Mouse (Mus musculus) A20 (cell line): ENCODE measurements around the gene Osbpl10.

ENCODE experiments used
- DNase-seq: peaks from one replicate; pipeline ENCODE4 v3.0.0-alpha.2; 2011; ENCODE audit warnings: low read depth, low spot score

The Osbpl10 gene

GRCm38 (mm10) chr9:115215830-115216701 is 237.7 kb downstream of the Osbpl10 start:
- DNase-seq, result no peak

- no peak for DNase-seq
Observed at GRCm38 (mm10) chr9:115217984-115218383, 239.6 kb downstream of the Osbpl10 start.

DNA sequence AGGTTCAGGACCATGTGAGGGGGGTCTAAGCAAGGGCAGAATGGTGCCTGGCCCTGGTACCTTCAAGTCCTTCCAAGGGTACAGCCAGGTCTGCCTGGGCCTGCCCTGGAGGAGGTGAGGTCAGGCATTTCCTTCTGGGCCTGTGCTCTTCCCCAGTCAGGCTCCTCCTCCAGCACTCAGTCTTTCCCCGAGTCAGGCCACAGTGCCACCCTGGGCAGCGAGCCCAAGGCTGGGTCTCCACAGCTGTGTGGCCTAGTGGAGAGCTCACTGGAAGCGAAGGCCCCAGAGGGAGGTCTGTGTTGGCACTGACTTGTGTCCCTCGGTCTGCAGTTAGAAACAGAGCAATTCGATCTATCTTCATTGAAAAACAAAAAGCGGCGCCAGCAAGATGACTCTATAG is 242.1 kb downstream of the Osbpl10 start:
- no peak for DNase-seq

DNA sequence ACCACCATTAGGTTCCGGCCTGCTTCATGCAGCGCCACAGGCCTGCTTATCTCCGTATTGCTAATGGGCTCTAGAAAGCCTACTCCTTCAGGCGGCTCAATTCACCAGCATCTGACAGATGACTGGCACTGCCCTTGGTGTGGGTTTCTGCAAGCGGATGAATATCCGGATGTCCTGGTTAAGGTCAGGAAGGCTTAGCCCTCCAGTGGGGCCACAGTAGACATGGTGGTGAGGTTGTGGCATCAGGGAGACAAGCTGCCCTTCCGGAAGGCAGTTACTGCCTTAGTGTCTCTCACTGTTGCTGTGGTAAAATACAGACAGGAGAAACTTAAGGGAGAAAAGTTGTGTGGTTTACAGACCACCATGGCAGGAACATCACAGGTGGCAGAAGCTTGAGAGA is 242.9 kb downstream of the Osbpl10 start:
- no peak for DNase-seq

DNA sequence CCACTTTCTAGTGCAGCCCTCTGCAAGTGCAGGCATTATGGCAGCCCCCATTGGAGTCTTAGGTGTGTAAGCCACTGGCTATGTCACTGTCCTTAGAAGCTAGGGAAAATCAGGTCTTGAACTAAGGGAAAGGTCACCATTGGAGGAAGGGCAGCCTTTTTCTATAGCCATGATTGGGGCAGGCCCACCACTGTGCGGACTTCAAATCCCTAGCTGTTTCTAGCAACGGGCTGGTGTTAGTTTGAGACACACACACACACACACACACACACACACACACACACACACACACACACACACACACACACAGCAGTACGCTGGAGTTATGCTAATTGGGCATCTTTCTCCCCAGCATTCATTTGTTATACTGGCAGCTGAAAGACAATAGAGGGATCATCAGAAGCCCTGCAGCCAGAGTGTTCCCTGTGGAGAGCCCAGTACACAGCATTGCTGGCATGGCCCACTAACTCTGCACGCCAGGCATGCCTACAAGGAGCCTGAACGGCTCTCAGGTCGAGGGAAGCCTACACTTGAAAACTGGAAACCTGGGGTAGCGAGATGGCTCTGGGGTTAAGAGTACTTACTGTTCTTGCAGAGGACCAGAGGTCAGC is 246.5 kb downstream of the Osbpl10 start:
- DNase-seq, result no peak

DNA sequence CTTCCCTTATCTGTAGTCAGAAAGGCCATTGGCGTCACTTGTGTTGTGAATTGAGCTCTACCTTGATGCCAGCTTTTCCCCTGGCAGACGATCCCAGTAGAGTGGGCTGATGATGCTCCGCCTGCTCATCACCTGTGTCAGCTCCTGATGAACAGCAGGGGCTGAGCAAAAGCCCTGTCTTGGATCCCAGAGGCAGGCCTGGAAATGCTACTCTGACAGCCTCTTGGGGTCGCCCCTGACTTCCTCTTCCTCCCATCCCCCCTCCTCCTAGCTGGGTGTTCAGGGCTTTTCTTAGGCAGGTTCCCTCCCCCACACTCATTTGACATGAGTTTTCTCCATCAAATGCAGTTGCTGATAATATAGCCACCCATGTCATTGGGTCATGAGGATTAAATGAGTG is 250.8 kb downstream of the Osbpl10 start:
- no peak for DNase-seq

DNA sequence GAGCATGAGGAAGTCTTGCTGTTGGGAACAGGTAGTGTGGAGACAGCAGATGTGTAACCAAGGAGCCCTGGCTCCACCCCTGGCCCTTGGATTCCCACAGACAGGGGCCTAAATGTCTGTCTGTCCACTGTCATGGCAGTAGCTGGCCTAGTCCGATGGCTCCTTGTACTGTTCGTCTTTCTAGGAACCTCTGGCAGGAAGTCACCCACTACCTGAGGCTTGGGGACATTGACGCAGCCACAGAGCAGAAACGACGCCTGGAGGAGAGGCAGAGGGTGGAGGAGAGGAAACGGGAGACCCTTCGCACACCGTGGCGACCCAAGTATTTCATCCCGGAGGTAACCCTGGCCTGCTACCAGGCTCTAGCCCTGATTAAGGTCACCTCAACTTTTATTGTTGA is 251.3 kb downstream of the Osbpl10 start:
- no peak for DNase-seq

DNA sequence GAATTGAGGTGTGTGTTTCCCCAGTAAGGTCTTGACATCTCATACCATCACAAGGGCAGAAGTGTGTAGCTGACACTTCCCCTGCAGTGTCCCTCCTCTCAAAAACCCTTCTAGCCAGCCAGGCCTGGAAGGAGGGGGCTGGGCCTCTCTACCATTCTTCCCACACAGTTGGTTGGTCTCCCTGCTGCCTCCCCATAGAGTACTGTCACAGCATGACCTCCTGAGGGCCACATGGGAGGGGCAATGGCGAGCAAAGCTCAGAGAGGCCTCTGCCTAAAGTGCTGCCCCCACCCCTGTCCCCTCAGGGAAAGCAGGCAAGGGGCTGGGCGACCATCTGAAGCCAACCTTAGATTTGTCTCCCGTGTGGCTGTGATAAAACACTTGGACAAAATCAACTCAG is 251.8 kb downstream of the Osbpl10 start:
- no peak for DNase-seq

DNA sequence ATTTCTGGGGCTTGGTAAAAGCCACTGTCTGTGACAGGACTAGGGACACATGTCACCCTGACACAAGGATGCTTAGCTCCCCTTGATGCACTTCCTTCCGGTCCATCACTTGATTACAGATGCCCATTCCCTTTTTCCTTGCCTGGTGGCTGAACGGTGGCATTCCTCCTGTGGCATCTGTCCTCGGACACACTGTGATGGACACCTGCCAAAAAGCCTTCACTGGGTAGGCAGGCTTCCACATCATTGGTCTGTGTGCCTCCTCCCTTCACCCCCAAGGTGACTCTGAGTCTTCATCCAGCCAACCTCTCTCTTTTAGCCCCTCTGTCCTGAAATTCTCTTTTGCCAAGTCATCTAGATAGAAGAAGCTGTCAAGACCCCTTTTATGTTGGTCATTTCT is 253.1 kb downstream of the Osbpl10 start:
- DNase-seq, result no peak

DNA sequence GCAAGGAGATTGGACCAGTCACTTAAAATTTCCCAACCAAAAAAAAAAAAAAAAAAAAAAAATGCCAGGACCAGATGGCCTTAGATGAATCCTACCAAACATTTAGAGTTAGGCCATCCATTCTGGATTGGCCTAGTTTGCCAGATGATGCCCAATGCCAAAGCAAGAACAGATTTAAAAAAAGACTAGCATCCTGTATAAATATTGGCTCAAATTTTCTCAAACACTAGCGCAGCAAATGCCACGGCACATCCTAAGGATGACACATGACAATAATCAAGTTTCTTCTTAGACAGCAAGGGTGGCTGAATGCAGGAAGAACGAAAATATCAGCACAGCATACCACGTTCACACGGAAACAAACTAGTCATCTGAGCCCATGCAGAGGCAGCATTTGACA is 255.4 kb downstream of the Osbpl10 start:
- DNase-seq, result no peak

- DNase-seq, result no peak
Observed at GRCm38 (mm10) chr9:115234561-115234960, 256.2 kb downstream of the Osbpl10 start.

DNA sequence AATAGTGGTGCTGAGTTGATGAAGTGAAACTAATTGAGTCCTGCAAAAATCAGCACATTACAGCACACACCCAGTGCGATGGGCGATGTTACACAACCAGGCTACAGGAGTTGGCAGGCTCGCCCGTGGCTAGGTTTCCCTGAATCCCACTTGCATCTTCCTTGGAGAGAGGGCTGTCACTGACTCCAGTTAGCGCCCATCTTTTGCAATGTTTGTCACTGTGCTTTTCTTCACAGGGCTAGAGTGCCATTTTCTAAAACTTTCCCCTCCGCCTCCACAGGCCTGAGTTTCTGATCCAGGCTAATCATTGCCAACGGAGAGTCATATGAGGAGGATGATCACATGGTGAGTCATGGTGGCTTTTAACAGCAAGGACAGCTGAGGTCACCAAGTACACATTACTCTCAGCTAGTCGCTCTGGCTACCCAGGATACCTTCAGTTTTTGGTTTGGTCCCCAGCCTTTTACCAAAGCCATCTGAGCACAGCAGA is 258.0 kb downstream of the Osbpl10 start:
- DNase-seq, result no peak

DNA sequence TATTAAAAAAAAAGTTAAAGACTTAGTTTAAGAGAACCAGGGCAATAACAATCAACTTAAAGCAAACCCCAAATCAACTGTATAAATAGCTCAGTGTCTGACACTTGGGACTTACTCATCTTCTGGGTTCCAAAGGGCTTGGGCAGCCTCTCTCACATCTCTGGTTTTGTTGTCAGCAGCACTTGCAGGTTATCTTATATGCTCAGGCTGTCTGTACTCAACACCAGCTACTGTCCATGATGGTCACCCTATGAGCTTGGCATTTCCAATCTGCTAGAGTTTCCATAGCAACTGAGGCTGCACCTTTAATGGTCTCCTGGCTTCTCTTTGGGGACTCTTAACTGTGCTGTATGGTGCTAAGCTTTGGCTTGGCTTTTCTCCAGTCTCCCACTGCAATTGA is 259.6 kb downstream of the Osbpl10 start:
- DNase-seq, result no peak

GRCm38 (mm10) chr9:115239861-115240260 is 261.5 kb downstream of the Osbpl10 start:
- peak; percentile 16 for DNase-seq

DNA sequence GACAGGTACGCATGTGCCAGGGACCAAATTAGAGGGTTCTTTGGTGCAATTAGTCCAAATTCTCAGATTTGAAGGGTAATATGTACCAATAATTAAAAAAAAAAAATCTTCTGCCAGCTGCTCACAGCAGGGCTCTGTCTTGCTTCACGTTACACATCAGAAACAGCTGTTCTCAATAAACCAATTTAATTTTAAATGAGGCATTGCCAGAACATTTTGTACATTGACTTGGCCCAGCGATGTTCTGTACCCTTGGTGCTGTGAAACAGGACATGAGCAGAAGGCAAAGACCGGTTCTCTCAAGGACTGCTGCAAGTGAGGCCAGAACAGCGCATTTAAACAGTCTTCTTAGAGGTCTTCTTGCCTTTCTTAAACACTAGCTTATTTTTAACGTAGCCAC is 265.3 kb downstream of the Osbpl10 start:
- no peak for DNase-seq

GRCm38 (mm10) chr9:115245092-115245491 is 266.7 kb downstream of the Osbpl10 start:
- no peak for DNase-seq

GRCm38 (mm10) chr9:115249145-115249544 is 270.8 kb downstream of the Osbpl10 start:
- no peak for DNase-seq

GRCm38 (mm10) chr9:115257733-115258286 is 279.4 kb downstream of the Osbpl10 start:
- DNase-seq, result no peak

GRCm38 (mm10) chr9:115259866-115260265 is 281.5 kb downstream of the Osbpl10 start:
- DNase-seq, result no peak

DNA sequence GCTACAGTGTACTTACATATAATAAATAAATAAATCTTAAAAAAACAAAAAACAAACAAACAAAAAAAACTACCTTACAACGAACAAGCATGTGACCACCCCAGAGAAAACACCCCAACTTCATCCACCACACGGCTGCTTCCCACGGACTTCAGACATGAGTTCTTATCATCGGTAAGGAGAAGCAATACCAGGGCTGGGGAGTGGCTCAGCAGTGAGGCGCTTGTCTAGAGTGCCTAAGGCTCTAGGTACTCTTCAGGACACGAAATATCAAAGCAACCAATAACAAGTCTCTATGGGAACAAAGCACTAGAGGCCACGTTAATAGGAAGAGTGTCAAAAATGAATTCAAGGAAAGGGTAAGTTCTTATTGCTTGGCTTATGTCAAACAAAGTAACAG is 282.1 kb downstream of the Osbpl10 start:
- no peak for DNase-seq

DNA sequence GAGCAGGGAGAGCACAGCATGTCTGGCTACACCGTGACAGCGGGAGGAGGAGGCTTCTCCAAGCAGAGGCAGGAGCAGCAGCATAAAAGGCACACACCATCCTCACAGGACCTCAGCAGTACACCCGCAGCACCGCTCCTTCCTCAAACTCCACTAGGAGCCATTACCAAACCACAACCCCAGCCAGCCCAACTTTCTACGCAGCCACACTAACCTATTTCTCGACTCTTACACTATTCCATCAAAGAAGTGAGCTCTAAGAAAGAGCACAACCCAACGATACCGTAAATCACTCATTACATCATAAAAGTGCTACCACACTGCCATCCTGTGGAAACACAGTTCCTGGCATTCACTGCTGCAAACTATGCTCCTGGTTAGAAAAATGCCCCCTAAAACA is 283.1 kb downstream of the Osbpl10 start:
- DNase-seq, result no peak

GRCm38 (mm10) chr9:115261896-115262295 is 283.5 kb downstream of the Osbpl10 start:
- DNase-seq, result no peak

- no peak for DNase-seq
Observed at GRCm38 (mm10) chr9:115271556-115271955, 293.2 kb downstream of the Osbpl10 start.
